Mouse (Mus musculus) c-Kit-positive CD71-positive TER-119-positive erythroid progenitor cells, embryonic 14.5 days (primary cell): ENCODE measurements around the gene Polr2j.
"Not testable (repeated sequence)": the region's sequence is repeated elsewhere in the genome, so short reads cannot be mapped to it uniquely, and the experiment has no call there.

ENCODE experiments used
- DNase-seq: peaks from one replicate; pipeline ENCODE4 v3.0.0-alpha.2; 2013; ENCODE audit warnings: low spot score

Gene Polr2j

GRCm38 (mm10) chr5:136108486-136108885 is 7.9 kb upstream of the Polr2j start:
- no peak for DNase-seq

- DNase-seq: no peak
Observed at GRCm38 (mm10) chr5:136109042-136109441, 7.4 kb upstream of the Polr2j start.

GRCm38 (mm10) chr5:136113546-136113945 is 2.9 kb upstream of the Polr2j start:
- not testable (repeated sequence) for DNase-seq

GRCm38 (mm10) chr5:136116784-136117112 is 317 bp downstream of the Polr2j start:
- no peak for DNase-seq

GRCm38 (mm10) chr5:136122165-136122564 is 5.7 kb downstream of the Polr2j start:
- DNase-seq: no peak

GRCm38 (mm10) chr5:136135571-136136291 is 19.3 kb downstream of the Polr2j start, which contains the start of the genes Lrwd1 and Alkbh4:
Gene Lrwd1 (minus strand): TSS chr5:136136074.
Gene Alkbh4 (plus strand): TSS chr5:136136146.
- DNase-seq: peak; percentile 96

- DNase-seq: no peak
Observed at GRCm38 (mm10) chr5:136136292-136136990, 20.0 kb downstream of the Polr2j start.

GRCm38 (mm10) chr5:136137658-136138274 is 21.3 kb downstream of the Polr2j start:
- peak; percentile 72 for DNase-seq

- DNase-seq: no peak
Observed at GRCm38 (mm10) chr5:136139393-136139792, 23.0 kb downstream of the Polr2j start.

- no peak for DNase-seq
Observed at GRCm38 (mm10) chr5:136140057-136140482, 23.6 kb downstream of the Polr2j start.

GRCm38 (mm10) chr5:136142746-136143145 is 26.3 kb downstream of the Polr2j start:
- no peak for DNase-seq

- no peak for DNase-seq
Observed at GRCm38 (mm10) chr5:136143161-136143755, 26.8 kb downstream of the Polr2j start.

GRCm38 (mm10) chr5:136144606-136145430 is 28.4 kb downstream of the Polr2j start:
- DNase-seq: no peak

GRCm38 (mm10) chr5:136146936-136147335 is 30.5 kb downstream of the Polr2j start:
- DNase-seq: no peak

- no peak for DNase-seq
Observed at GRCm38 (mm10) chr5:136147704-136148103, 31.3 kb downstream of the Polr2j start.

- not testable (repeated sequence) for DNase-seq
Observed at GRCm38 (mm10) chr5:136149134-136149576, 32.7 kb downstream of the Polr2j start.

- DNase-seq: no peak
Observed at GRCm38 (mm10) chr5:136152365-136152764, 35.9 kb downstream of the Polr2j start.

GRCm38 (mm10) chr5:136155399-136155798 is 39.0 kb downstream of the Polr2j start:
- no peak for DNase-seq

- not testable (repeated sequence) for DNase-seq
Observed at GRCm38 (mm10) chr5:136160084-136160483, 43.7 kb downstream of the Polr2j start.

GRCm38 (mm10) chr5:136163807-136164474 is 47.5 kb downstream of the Polr2j start:
- DNase-seq: no peak

GRCm38 (mm10) chr5:136165246-136165645 is 48.8 kb downstream of the Polr2j start:
- DNase-seq: no peak
